Mouse (Mus musculus): ENCODE results near the gene Sbsn.

The Sbsn gene

GRCm38 (mm10) chr7:30749824-30750606, 1.3 kb upstream of the Sbsn start:
- in situ Hi-C loops (cut with MboI; ENCODE audit: unreplicated experiment in 2 of 2), result loop anchor here in 1 of 2 experiments (25.0 kb wide), 1 partner anchor 88 kb away; the partner anchor contains the start of genes Haus5, Pmis2 and Rbm42

GRCm38 (mm10) chr7:30757001-30757400, 5.7 kb downstream of the Sbsn start:
- in situ Hi-C loops (cut with MboI; ENCODE audit: unreplicated experiment in 2 of 2), result loop anchor here in 1 of 2 experiments (25.0 kb wide), 1 partner anchor 95 kb away; the partner anchor contains the start of genes Haus5, Pmis2 and Rbm42

- in situ Hi-C loops (cut with MboI; ENCODE audit: unreplicated experiment in 2 of 2), result loop anchor here in 1 of 2 experiments (25.0 kb wide), 1 partner anchor 97 kb away; the partner anchor contains the start of genes Haus5, Pmis2 and Rbm42
These were observed 7.6 kb downstream of the Sbsn start for GRCm38 (mm10) chr7:30758853-30759252.

- in situ Hi-C loops (cut with MboI; ENCODE audit: unreplicated experiment in 2 of 2), result loop anchor here (5.0 to 25.0 kb wide), 2 partner anchors 95 to 100 kb away; partner anchors contain the start of genes Haus5 (in 1 of the 2), Pmis2 (in 1 of the 2) and Rbm42 (in 1 of the 2)
These were observed 10.6 kb downstream of the Sbsn start for GRCm38 (mm10) chr7:30761769-30762352.

- in situ Hi-C loops (cut with MboI; ENCODE audit: unreplicated experiment in 2 of 2), result loop anchor here (5.0 to 25.0 kb wide), 2 partner anchors 96 to 101 kb away; partner anchors contain the start of genes Haus5 (in 1 of the 2), Pmis2 (in 1 of the 2) and Rbm42 (in 1 of the 2)
These were observed 12.2 kb downstream of the Sbsn start, which contains the start of gene Dmkn for GRCm38 (mm10) chr7:30763456-30763855. TSS of gene Dmkn (plus strand) at chr7:30763756.

- in situ Hi-C loops (cut with MboI; ENCODE audit: unreplicated experiment in 2 of 2), result loop anchor here in 1 of 2 experiments (25.0 kb wide), 1 partner anchor 103 kb away; the partner anchor contains the start of genes Haus5, Pmis2 and Rbm42
These were observed 13.9 kb downstream of the Sbsn start for GRCm38 (mm10) chr7:30765173-30765572.

- in situ Hi-C loops (cut with MboI; ENCODE audit: unreplicated experiment in 2 of 2), result loop anchor here in 1 of 2 experiments (25.0 kb wide), 1 partner anchor 104 kb away; the partner anchor contains the start of genes Haus5, Pmis2 and Rbm42
These were observed 15.1 kb downstream of the Sbsn start for GRCm38 (mm10) chr7:30766408-30766807.

GRCm38 (mm10) chr7:30769236-30769635, 18.0 kb downstream of the Sbsn start:
- in situ Hi-C loops (cut with MboI; ENCODE audit: unreplicated experiment in 2 of 2), result loop anchor here in 1 of 2 experiments (25.0 kb wide), 1 partner anchor 107 kb away; the partner anchor contains the start of genes Haus5, Pmis2 and Rbm42

GRCm38 (mm10) chr7:30776104-30776503, 24.8 kb downstream of the Sbsn start:
- in situ Hi-C loops (cut with MboI; ENCODE audit: unreplicated experiment in 2 of 2), result no loop called here

- in situ Hi-C loops (cut with MboI; ENCODE audit: unreplicated experiment in 2 of 2), result no loop called here
These were observed 25.9 kb downstream of the Sbsn start for GRCm38 (mm10) chr7:30777081-30777579.

GRCm38 (mm10) chr7:30777911-30778310, 26.6 kb downstream of the Sbsn start:
- in situ Hi-C loops (cut with MboI; ENCODE audit: unreplicated experiment in 2 of 2), result no loop called here

GRCm38 (mm10) chr7:30781792-30782191, 30.5 kb downstream of the Sbsn start:
- in situ Hi-C loops (cut with MboI; ENCODE audit: unreplicated experiment in 2 of 2), result no loop called here

- in situ Hi-C loops (cut with MboI; ENCODE audit: unreplicated experiment in 2 of 2), result no loop called here
These were observed 31.4 kb downstream of the Sbsn start for GRCm38 (mm10) chr7:30782658-30783057.

- in situ Hi-C loops (cut with MboI; ENCODE audit: unreplicated experiment in 2 of 2), result no loop called here
These were observed 33.9 kb downstream of the Sbsn start for GRCm38 (mm10) chr7:30785154-30785553.

GRCm38 (mm10) chr7:30785721-30786546, 34.7 kb downstream of the Sbsn start:
- in situ Hi-C loops (cut with MboI; ENCODE audit: unreplicated experiment in 2 of 2), result no loop called here

GRCm38 (mm10) chr7:30787377-30788022, 36.2 kb downstream of the Sbsn start, which contains the start of gene Krtdap:
TSS of gene Krtdap (plus strand) at chr7:30787896.
- in situ Hi-C loops (cut with MboI; ENCODE audit: unreplicated experiment in 2 of 2), result no loop called here

- in situ Hi-C loops (cut with MboI; ENCODE audit: unreplicated experiment in 2 of 2), result no loop called here
These were observed 38.9 kb downstream of the Sbsn start for GRCm38 (mm10) chr7:30790141-30790540.

- in situ Hi-C loops (cut with MboI; ENCODE audit: unreplicated experiment in 2 of 2), result no loop called here
These were observed 40.6 kb downstream of the Sbsn start for GRCm38 (mm10) chr7:30791921-30792320.

GRCm38 (mm10) chr7:30794921-30795320, 43.6 kb downstream of the Sbsn start:
- in situ Hi-C loops (cut with MboI; ENCODE audit: unreplicated experiment in 2 of 2), result loop anchor here (5.0 kb wide), 1 partner anchor 117 kb away; the partner anchor contains the start of gene Mag (in 2 of the 2)

All from v-Abl transformed pro-B cells (cell line).